Mouse (Mus musculus): ENCODE measurements around the gene Hpd. TPM values are rescaled to one million over a fixed set of nuclear protein-coding genes. Genes with fewer than 3 reads are reported as not detected.

The Hpd gene
- total RNA-seq, 2 experiments from 2014 or later: not detected

- no peak for DNase-seq
These were observed 36.2 kb downstream of the Hpd start for GRCm38 (mm10) chr5:123146357-123146756.

GRCm38 (mm10) chr5:123144746-123145590, 37.6 kb downstream of the Hpd start:
- DNase-seq: no peak

- no peak for DNase-seq
These were observed 38.4 kb downstream of the Hpd start for GRCm38 (mm10) chr5:123143971-123144745.

GRCm38 (mm10) chr5:123143251-123143970, 39.1 kb downstream of the Hpd start:
- no peak for DNase-seq

GRCm38 (mm10) chr5:123142161-123143157, 40.1 kb downstream of the Hpd start, which contains the start of gene Setd1b:
TSS of gene Setd1b (plus strand) at chr5:123142193.
- peak in 1 of 2 experiments; percentile 50 for DNase-seq

- peak in 1 of 2 experiments; percentile 59 for DNase-seq
These were observed 40.9 kb downstream of the Hpd start for GRCm38 (mm10) chr5:123141555-123142160.

GRCm38 (mm10) chr5:123140694-123141554, 41.6 kb downstream of the Hpd start:
- peak; percentile 92 to 93 for DNase-seq

- no peak for DNase-seq
These were observed 42.6 kb downstream of the Hpd start for GRCm38 (mm10) chr5:123139722-123140627.

GRCm38 (mm10) chr5:123138953-123139721, 43.4 kb downstream of the Hpd start:
- DNase-seq: peak; percentile 84

GRCm38 (mm10) chr5:123138230-123138911, 44.2 kb downstream of the Hpd start:
- peak in 1 of 2 experiments; percentile 50 for DNase-seq

GRCm38 (mm10) chr5:123137910-123138229, 44.7 kb downstream of the Hpd start:
- DNase-seq: no peak

GRCm38 (mm10) chr5:123137044-123137909, 45.2 kb downstream of the Hpd start:
- no peak for DNase-seq

GRCm38 (mm10) chr5:123136361-123137043, 46.0 kb downstream of the Hpd start:
- peak; percentile 77 to 78 for DNase-seq

GRCm38 (mm10) chr5:123135471-123136360, 46.8 kb downstream of the Hpd start:
- peak in 1 of 2 experiments; percentile 55 for DNase-seq

- no peak for DNase-seq
These were observed 47.6 kb downstream of the Hpd start for GRCm38 (mm10) chr5:123134875-123135382.

Measured in layer of hippocampus, postnatal 36 days (tissue).